7 mouse cellular contexts compared by ENCODE assay signal in the genomic region with DNA sequence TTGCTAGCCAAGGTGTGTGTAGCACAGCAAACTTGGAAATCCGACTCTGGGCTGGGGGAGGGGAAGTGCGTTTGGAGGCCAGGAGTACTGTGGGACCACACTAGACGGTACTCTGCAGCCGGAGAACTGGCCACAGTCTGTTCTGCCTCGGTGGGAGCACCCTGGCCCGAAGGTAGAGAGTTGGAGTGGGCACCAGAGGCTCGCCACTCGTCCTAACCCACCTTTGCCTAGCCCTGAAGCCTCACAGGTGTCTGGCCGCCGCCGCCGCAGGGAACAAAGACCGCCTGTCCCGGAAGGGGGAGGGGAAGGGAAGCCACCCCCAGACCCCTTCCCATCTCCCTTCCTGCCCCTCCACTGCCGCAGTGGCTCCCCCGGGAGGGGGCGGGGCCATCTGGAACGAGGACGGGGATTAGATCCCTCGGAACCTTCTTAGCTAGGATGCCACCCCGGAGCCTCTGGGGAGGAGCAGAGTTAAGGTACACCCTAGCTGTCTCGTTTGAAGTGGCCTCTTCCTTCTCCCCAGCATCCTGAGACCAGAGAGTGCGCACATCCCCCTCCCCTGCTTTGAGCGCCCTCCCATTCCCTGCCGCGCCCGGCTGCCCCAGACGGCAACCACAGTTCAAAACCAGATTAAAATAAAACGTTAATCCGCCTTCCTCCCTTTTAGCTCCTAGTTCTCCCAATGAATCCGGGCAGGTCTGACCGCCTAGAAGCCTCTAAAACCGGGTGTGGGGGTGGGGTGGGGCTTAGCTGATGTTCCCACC.
DNase-seq lines count a peak whose midpoint lies in the region; ATAC-seq lines count a peak whose summit lies in the region.

No protein-coding gene starts in this region.

- intact Hi-C loops in left cerebral cortex, postnatal 25 days (cut with DNase I): no loop called here

- peaks cover 94% of the 10 kb centered on the region for H3K27me3 ChIP-seq in lung, embryonic 16.5 days (ENCODE audit: control insufficient read depth, insufficient read depth, low read depth, low read length)
- H3K27me3 ChIP-seq in embryonic facial prominence, embryonic 10.5 days (replicated peaks; ENCODE audit: low read depth, poor library complexity, severe bottlenecking): peaks cover 100% of the 10 kb centered on the region
- peaks cover 79% of the 10 kb centered on the region for H3K27me3 ChIP-seq in intestine, embryonic 16.5 days (replicated peaks; ENCODE audit: control insufficient read depth, insufficient read depth, low read length)
- peaks cover 97% of the 10 kb centered on the region for H3K27me3 ChIP-seq in neural tube, embryonic 12.5 days (replicated peaks)

- no peak for DNase-seq in lung, postnatal 25 days (ENCODE audit: low spot score)
- DNase-seq in embryonic facial prominence, embryonic 10.5 days (ENCODE audit: low spot score): peak; percentile 70
- no peak for DNase-seq in left cerebral cortex, postnatal 25 days (ENCODE audit: low spot score in 2 of 2)
- DNase-seq in adipocyte (ENCODE audit: low spot score): no peak

- peak; percentile 38 for ATAC-seq in lung, embryonic 16.5 days (ENCODE audit: low read depth)
- peak; percentile 43 for ATAC-seq in intestine, embryonic 16.5 days
- 0 out of 2 replicates have a peak, but pooled peaks have one; percentile 6 for ATAC-seq in neural tube, embryonic 12.5 days (ENCODE audit: low FRiP score, low read depth)

- peak overlapping the region; percentile 61 for H3K4me2 ChIP-seq in lung, embryonic 16.5 days (ENCODE audit: low read depth, low read length)
- H3K4me2 ChIP-seq in intestine, embryonic 16.5 days (ENCODE audit: low read depth, low read length): peak overlapping the region; percentile 67
- peak overlapping the region; percentile 46 for H3K4me2 ChIP-seq in neural tube, embryonic 12.5 days (replicated peaks)

- H3K27ac ChIP-seq in lung, embryonic 16.5 days (ENCODE audit: low read length): no peak overlapping the region
- H3K27ac ChIP-seq in embryonic facial prominence, embryonic 10.5 days (replicated peaks): peak overlapping the region; percentile 88
- no peak overlapping the region for H3K27ac ChIP-seq in intestine, embryonic 16.5 days (ENCODE audit: low read length)
- no peak overlapping the region for H3K27ac ChIP-seq in neural tube, embryonic 12.5 days

- WGBS in lung, embryonic 16.5 days: under 1% methylated on average over 33 of the region's 33 CpGs
- WGBS in embryonic facial prominence, embryonic 10.5 days: under 1% methylated on average over 33 of the region's 33 CpGs
- WGBS in intestine, embryonic 16.5 days: under 1% methylated on average over 31 of the region's 33 CpGs
- WGBS in neural tube, embryonic 12.5 days: 1% methylated on average over 33 of the region's 33 CpGs

- peak overlapping the region; percentile 66; the same call in 1 of the 2 replicates for H3K9ac ChIP-seq in lung, embryonic 16.5 days (ENCODE audit: low read length)
- peak overlapping the region; percentile 64 for H3K9ac ChIP-seq in intestine, embryonic 16.5 days (ENCODE audit: low read depth, low read length)
- 0 out of 2 replicates have a peak overlapping the region, but pooled peaks have one; percentile 29 for H3K9ac ChIP-seq in neural tube, embryonic 12.5 days

- peaks cover 29% of the 10 kb centered on the region for H3K4me1 ChIP-seq in lung, embryonic 16.5 days (replicated peaks; ENCODE audit: control insufficient read depth, insufficient read depth, low read length)
- peaks cover 85% of the 10 kb centered on the region for H3K4me1 ChIP-seq in embryonic facial prominence, embryonic 10.5 days
- H3K4me1 ChIP-seq in intestine, embryonic 16.5 days (ENCODE audit: control insufficient read depth, insufficient read depth, low read length): peaks cover 47% of the 10 kb centered on the region
- H3K4me1 ChIP-seq in neural tube, embryonic 12.5 days: peaks cover 36% of the 10 kb centered on the region

- H3K9me3 ChIP-seq in lung, embryonic 16.5 days (ENCODE audit: control insufficient read depth, low read length): no peaks in the 10 kb centered on the region
- peaks cover 3% of the 10 kb centered on the region; the same call in 1 of the 2 replicates for H3K9me3 ChIP-seq in embryonic facial prominence, embryonic 10.5 days
- H3K9me3 ChIP-seq in intestine, embryonic 16.5 days (ENCODE audit: control insufficient read depth, low read length): no peaks in the 10 kb centered on the region
- no peaks in the 10 kb centered on the region for H3K9me3 ChIP-seq in neural tube, embryonic 12.5 days

- H3K36me3 ChIP-seq in lung, embryonic 16.5 days (ENCODE audit: control insufficient read depth, insufficient read depth, low read length): no peaks in the 10 kb centered on the region
- 0 out of 2 replicates have a peak, but pooled peaks cover 2% of the 10 kb centered on the region for H3K36me3 ChIP-seq in embryonic facial prominence, embryonic 10.5 days (replicated peaks)
- no peaks in the 10 kb centered on the region for H3K36me3 ChIP-seq in intestine, embryonic 16.5 days (ENCODE audit: control insufficient read depth, insufficient read depth, low read length)
- H3K36me3 ChIP-seq in neural tube, embryonic 12.5 days: no peaks in the 10 kb centered on the region

- peak overlapping the region; percentile 56 for H3K4me3 ChIP-seq in lung, embryonic 16.5 days (ENCODE audit: low read length)
- peak overlapping the region; percentile 63 for H3K4me3 ChIP-seq in embryonic facial prominence, embryonic 10.5 days
- peak overlapping the region; percentile 60 for H3K4me3 ChIP-seq in intestine, embryonic 16.5 days (ENCODE audit: low read length)
- peak overlapping the region; percentile 33 for H3K4me3 ChIP-seq in neural tube, embryonic 12.5 days
